ENCODE assay signal across 13 mouse cellular contexts in genomic region chr12:16008261-16008660, GRCm38 (mm10).
DNase-seq lines count a peak whose midpoint lies in the region; ATAC-seq and TF ChIP-seq lines count a peak whose summit lies in the region.
"Had no signal": no experiment of that assay in that cellular context is flagged by ENCODE, and none has a peak within 500 bp of the region (broad histone marks: within the 10 kb centered on the region; RNA-seq: fewer than 3 reads in every experiment).

No protein-coding gene starts in this region.

- H3ac ChIP-seq in myocyte (ENCODE audit: control insufficient read depth, insufficient read length): no peak overlapping the region

- 62% methylated on average over 4 of the region's 4 CpGs for WGBS in heart, embryonic 13.5 days
- WGBS in forebrain, embryonic 13.5 days: 84% methylated on average over 4 of the region's 4 CpGs

- H3K79me2 ChIP-seq in myocyte (ENCODE audit: control insufficient read depth, insufficient read depth): no peaks in the 10 kb centered on the region

- no peak for TF ChIP-seq POLR2A in myocyte (IDR thresholded peaks at IDR 0.05; ENCODE audit: insufficient read length, low read depth)

- no peak for ATAC-seq in heart, embryonic 13.5 days (ENCODE audit: extremely low read depth, insufficient number of reproducible peaks, low FRiP score, low TSS enrichment)
- no peak for ATAC-seq in forebrain, embryonic 13.5 days

- no peak overlapping the region for H3K4me3 ChIP-seq in heart, embryonic 13.5 days
- no peak overlapping the region for H3K4me3 ChIP-seq in myocyte
- no peak overlapping the region for H3K4me3 ChIP-seq in forebrain, embryonic 13.5 days

- peak overlapping the region; percentile 59 for H3K27ac ChIP-seq in heart, embryonic 13.5 days (replicated peaks)
- no peak overlapping the region for H3K27ac ChIP-seq in forebrain, embryonic 13.5 days

- DNase-seq in heart, adult 9 months (ENCODE audit: low spot score in 2 of 2): no peak
- peak; percentile 15 for DNase-seq in spleen, adult 12 weeks (ENCODE audit: low spot score)
- DNase-seq in spleen, postnatal 4 days (ENCODE audit: low spot score in 2 of 2): no peak
- DNase-seq in thymus, postnatal 4 days: peak; percentile 41
- DNase-seq in left cerebral cortex, adult 11 months (ENCODE audit: low spot score): no peak
- DNase-seq: adrenal gland, adult 8-10 months; cerebellum, adult 9-11 months; gastrocnemius, postnatal 10 days; kidney, adult 9 months had no signal

- no peaks in the 10 kb centered on the region for H3K27me3 ChIP-seq in heart, embryonic 13.5 days (replicated peaks)
- H3K27me3 ChIP-seq in myocyte (ENCODE audit: control insufficient read depth, insufficient read depth, insufficient read length): no peaks in the 10 kb centered on the region
- H3K27me3 ChIP-seq in forebrain, embryonic 13.5 days: no peaks in the 10 kb centered on the region

- H3K4me2 ChIP-seq in heart, embryonic 13.5 days: no peak overlapping the region
- H3K4me2 ChIP-seq in myocyte (ENCODE audit: low read depth): no peak overlapping the region
- no peak overlapping the region for H3K4me2 ChIP-seq in forebrain, embryonic 13.5 days
- H3K4me2 ChIP-seq: midbrain, embryonic 11.5 days had no signal

- no peaks in the 10 kb centered on the region for H3K36me3 ChIP-seq in heart, embryonic 13.5 days
- H3K36me3 ChIP-seq in myocyte (ENCODE audit: control insufficient read depth, insufficient read depth): no peaks in the 10 kb centered on the region
- H3K36me3 ChIP-seq in forebrain, embryonic 13.5 days (ENCODE audit: poor library complexity, severe bottlenecking): no peaks in the 10 kb centered on the region

- H3K9ac ChIP-seq in heart, embryonic 13.5 days: no peak overlapping the region
- H3K9ac ChIP-seq in forebrain, embryonic 13.5 days: no peak overlapping the region

- H3K4me1 ChIP-seq in heart, embryonic 13.5 days: peaks cover 36% of the 10 kb centered on the region
- H3K4me1 ChIP-seq in forebrain, embryonic 13.5 days: peaks cover 15% of the 10 kb centered on the region

- H3K9me3 ChIP-seq in heart, embryonic 13.5 days: no peaks in the 10 kb centered on the region
- no peaks in the 10 kb centered on the region for H3K9me3 ChIP-seq in forebrain, embryonic 13.5 days (replicated peaks)

TF ChIP-seq in myocyte, 11 proteins besides CTCF, POLR2A, EP300 and RAD21:
- TF ChIP-seq MYOD1 (IDR thresholded peaks at IDR 0.05; ENCODE audit: control insufficient read depth in 1 of 3, insufficient read length in 2 of 3, low read depth in 2 of 3) (peak in 2 of 3 experiments; percentile 24 to 54), USF1 (IDR thresholded peaks at IDR 0.05; ENCODE audit: low read depth) (no peak)

Comparison
In these comparisons a context has a peak if more than half of its experiments do, and no peak if none do; other contexts are left out.
1. DNase-seq: peak in spleen, adult 12 weeks (single experiment) and thymus, postnatal 4 days (single experiment); none in heart, adult 9 months (0 of 2), spleen, postnatal 4 days (0 of 2) and left cerebral cortex, adult 11 months (single experiment).